Mouse (Mus musculus): ENCODE measurements around the gene Gm21974. TPM values are rescaled to one million over a fixed set of nuclear protein-coding genes. Genes with fewer than 3 reads are reported as not detected.

Gene Gm21974
- polyA plus RNA-seq, 1 experiment from 2014 or later, result not detected

DNA sequence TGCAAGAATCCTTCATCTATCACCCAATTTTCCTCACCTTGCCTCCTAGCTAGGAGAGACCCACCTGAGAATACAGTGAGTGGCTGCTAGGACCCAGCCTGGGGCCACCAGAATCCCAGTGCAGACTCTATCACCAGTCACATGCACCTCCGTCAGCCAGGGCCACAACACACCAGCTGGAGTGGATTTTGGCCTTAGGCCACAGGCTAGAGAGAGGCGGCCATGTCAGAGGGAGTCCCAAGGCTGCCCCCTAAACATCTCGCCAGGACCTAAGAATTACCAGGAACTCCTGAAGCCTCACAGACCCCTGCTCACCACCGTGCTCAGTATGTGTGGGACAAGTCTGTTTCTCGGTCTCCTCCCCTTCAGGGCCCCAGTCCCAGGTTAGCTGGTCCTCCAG is 38.8 kb upstream of the Gm21974 start:
- peaks cover 10% of the 10 kb centered on the region; the same call in 1 of the 2 replicates for H3K4me1 ChIP-seq (ENCODE audit: insufficient read depth, low read depth, low read length)
- no peak overlapping the region for H3K9ac ChIP-seq (replicated peaks; ENCODE audit: low read depth)
- ATAC-seq (no peak), DNase-seq (ENCODE audit: low spot score) (no peak)
- H3K36me3 ChIP-seq (ENCODE audit: insufficient read depth, low read length), result no peaks in the 10 kb centered on the region
- WGBS, result 58% methylated on average over 5 of the region's 5 CpGs
- H3K27ac ChIP-seq (ENCODE audit: low read length), result peak overlapping the region; percentile 95; the same call in 1 of the 2 replicates
- no peaks in the 10 kb centered on the region for H3K27me3 ChIP-seq (replicated peaks; ENCODE audit: insufficient read depth, low read length)
- no peak overlapping the region for H3K4me3 ChIP-seq (ENCODE audit: low read depth, low read length)
- no peak for TF ChIP-seq CTCF (IDR thresholded peaks at IDR 0.05)
- TF ChIP-seq EP300 (IDR thresholded peaks at IDR 0.05), result no peak
- H3K9me3 ChIP-seq (ENCODE audit: low read length), result no peaks in the 10 kb centered on the region
- H3K4me2 ChIP-seq (replicated peaks; ENCODE audit: low read depth, low read length), result no peak overlapping the region

DNA sequence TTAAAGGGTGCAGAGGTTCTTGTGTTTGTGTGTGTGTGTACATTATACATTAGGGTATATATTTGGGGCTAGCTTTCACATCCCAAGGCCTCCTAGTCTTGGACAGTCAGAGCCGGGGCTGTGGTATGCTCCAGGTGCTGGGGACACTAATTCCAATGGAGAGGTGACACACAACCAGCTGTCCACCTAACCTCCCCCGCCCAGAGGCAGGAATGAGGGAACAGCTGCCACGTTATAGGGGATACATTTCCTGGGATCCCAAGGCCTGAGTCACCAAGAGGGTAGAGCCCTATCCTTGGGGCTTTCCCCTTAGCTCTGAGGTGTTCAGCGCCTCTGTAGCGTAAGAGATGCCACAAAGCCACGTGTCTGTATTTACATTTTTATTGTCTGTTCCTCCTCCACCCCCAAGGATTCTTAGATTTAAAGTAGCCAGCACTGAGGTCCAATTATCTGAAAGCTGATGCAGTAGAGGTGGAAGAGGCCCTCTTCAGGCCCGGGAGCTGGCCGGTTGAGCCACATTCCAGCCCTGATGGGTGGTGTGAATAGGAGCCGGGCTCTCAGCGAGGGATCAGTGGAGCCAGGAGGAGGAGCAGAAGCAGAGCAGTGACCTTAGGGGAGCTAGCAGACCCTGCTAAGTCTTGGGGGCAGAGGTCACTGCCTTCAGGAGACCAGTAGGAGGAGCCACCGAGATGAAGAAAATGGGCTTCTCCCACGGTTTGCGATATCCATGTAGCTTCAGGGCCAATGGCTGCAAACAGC is 37.2 kb upstream of the Gm21974 start:
- H3K9ac ChIP-seq (replicated peaks; ENCODE audit: low read depth), result 0 out of 2 replicates have a peak overlapping the region, but pooled peaks have one; percentile 8
- DNase-seq (ENCODE audit: low spot score), result peak; percentile 89
- H3K27me3 ChIP-seq (replicated peaks; ENCODE audit: insufficient read depth, low read length), result no peaks in the 10 kb centered on the region
- 26% methylated on average over 13 of the region's 13 CpGs for WGBS
- ATAC-seq, result peak; percentile 62
- H3K36me3 ChIP-seq (ENCODE audit: insufficient read depth, low read length), result no peaks in the 10 kb centered on the region
- peak; percentile 88 for TF ChIP-seq EP300 (IDR thresholded peaks at IDR 0.05)
- TF ChIP-seq CTCF (IDR thresholded peaks at IDR 0.05), result peak; percentile 27
- H3K4me3 ChIP-seq (ENCODE audit: low read depth, low read length), result no peak overlapping the region
- peak overlapping the region; percentile 95 for H3K27ac ChIP-seq (ENCODE audit: low read length)
- H3K9me3 ChIP-seq (ENCODE audit: low read length), result no peaks in the 10 kb centered on the region
- H3K4me1 ChIP-seq (ENCODE audit: insufficient read depth, low read depth, low read length), result peaks cover 10% of the 10 kb centered on the region; the same call in 1 of the 2 replicates
- H3K4me2 ChIP-seq (replicated peaks; ENCODE audit: low read depth, low read length), result peak overlapping the region; percentile 30

DNA sequence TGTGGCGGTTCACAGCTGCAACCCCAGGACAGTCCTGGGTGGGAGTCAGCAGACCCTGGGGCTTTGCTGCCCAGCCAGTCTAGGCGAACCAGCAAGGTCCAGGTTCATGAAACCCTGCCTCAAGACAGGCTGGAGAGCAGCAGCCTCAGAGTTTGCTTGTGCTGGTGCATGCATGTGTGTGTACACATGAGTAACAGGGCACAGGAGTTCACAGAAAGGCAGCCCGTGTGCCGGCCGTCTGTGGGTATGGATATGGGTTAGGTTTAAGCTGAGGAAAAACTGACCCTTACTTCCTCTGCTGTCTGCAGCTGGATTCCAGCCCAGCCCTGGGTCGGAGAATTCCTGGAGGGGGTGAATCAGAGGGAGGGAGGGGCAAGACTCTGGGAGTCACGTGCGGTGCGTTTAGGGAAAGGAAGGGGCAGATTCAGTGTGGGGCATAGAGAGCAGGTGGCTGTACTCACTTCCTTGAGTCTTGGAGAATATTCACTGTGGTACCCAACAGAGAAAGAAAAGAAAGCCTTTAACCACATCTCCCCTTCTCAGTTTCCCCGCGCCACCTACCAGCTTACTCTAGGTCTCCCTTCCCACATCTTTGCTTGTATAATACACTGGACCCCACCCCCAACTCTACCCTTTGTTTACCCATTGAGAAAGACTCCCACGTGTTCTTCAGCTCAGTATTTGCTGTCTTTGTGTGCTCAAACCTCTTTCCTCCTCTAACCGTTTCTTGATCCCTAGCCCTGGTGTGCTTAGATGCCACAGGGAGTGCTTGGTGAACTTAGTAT is 36.3 kb upstream of the Gm21974 start:
- Histone ChIP-seq H3K9ac (replicated peaks; ENCODE audit: low read depth) (no peak overlapping the region), H3K4me3 (ENCODE audit: low read depth, low read length) (no peak overlapping the region), H3K4me2 (replicated peaks; ENCODE audit: low read depth, low read length) (peak overlapping the region; percentile 30), H3K27me3 (replicated peaks; ENCODE audit: insufficient read depth, low read length) (no peaks in the 10 kb centered on the region), H3K27ac (ENCODE audit: low read length) (peak overlapping the region; percentile 95), H3K36me3 (ENCODE audit: insufficient read depth, low read length) (no peaks in the 10 kb centered on the region), H3K9me3 (ENCODE audit: low read length) (no peaks in the 10 kb centered on the region), H3K4me1 (ENCODE audit: insufficient read depth, low read depth, low read length) (peaks cover 10% of the 10 kb centered on the region; the same call in 1 of the 2 replicates)
- ATAC-seq (peak; percentile 34), DNase-seq (ENCODE audit: low spot score) (peak; percentile 86)
- TF ChIP-seq CTCF (IDR thresholded peaks at IDR 0.05), result no peak
- peak; percentile 59 for TF ChIP-seq EP300 (IDR thresholded peaks at IDR 0.05)
- 18% methylated on average over 13 of the region's 13 CpGs for WGBS

DNA sequence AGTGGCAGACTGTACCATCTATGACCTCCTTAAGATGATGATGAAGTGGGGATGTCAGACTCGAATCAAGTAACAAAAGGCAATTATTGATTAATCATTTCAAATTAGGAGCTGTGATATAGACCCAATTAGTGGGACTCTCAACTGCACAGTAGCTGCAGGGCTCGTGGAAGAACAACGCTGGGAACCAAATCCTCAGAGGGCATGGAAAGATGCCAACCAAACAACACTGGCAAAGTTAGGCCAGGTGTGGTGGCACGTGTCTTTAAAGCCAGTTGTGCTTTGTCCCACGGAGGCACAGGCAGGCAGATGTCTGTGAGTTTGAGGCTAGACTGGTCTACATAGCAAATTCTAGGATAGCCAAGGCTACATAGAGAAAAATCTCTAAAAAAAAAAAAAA is 35.4 kb upstream of the Gm21974 start:
- 60% methylated on average over 5 of the region's 5 CpGs for WGBS
- Histone ChIP-seq H3K9me3 (ENCODE audit: low read length) (no peaks in the 10 kb centered on the region), H3K27me3 (replicated peaks; ENCODE audit: insufficient read depth, low read length) (no peaks in the 10 kb centered on the region), H3K36me3 (ENCODE audit: insufficient read depth, low read length) (no peaks in the 10 kb centered on the region), H3K27ac (ENCODE audit: low read length) (peak overlapping the region; percentile 95), H3K4me3 (ENCODE audit: low read depth, low read length) (no peak overlapping the region), H3K9ac (replicated peaks; ENCODE audit: low read depth) (no peak overlapping the region), H3K4me1 (ENCODE audit: insufficient read depth, low read depth, low read length) (peaks cover 4% of the 10 kb centered on the region; the same call in 1 of the 2 replicates), H3K4me2 (replicated peaks; ENCODE audit: low read depth, low read length) (peak overlapping the region; percentile 39)
- no peak for DNase-seq (ENCODE audit: low spot score)
- ATAC-seq, result no peak
- TF ChIP-seq EP300 (IDR thresholded peaks at IDR 0.05) (no peak), CTCF (IDR thresholded peaks at IDR 0.05) (no peak)

DNA sequence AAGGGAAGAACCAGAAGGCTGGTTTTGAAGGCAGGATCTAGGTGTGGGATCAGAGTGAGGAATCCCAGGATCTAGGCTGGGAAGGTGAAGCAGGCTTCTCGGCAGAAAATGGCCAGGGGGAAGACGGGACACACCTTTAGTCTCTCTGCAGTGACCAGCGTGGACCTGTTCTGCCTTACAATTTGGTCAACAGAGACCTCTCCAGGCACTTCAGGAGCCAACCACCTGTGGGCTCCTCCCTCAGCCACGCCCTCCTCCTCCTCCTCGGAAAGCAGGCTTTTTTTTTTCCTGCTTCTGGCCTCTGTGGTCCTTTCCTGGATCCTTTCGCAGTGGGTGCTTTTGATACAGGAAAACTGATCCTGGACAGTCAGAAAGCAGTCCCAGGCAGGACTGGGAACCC is 34.7 kb upstream of the Gm21974 start, which contains the start of gene Prss8:
Gene Prss8, minus strand, starts transcription at position 182 of the 400 bp plus-strand sequence.
- ATAC-seq (peak; percentile 42), DNase-seq (ENCODE audit: low spot score) (peak; percentile 94)
- 22% methylated on average over 6 of the region's 6 CpGs for WGBS
- Histone ChIP-seq H3K4me1 (ENCODE audit: insufficient read depth, low read depth, low read length) (peaks cover 4% of the 10 kb centered on the region; the same call in 1 of the 2 replicates), H3K4me3 (ENCODE audit: low read depth, low read length) (peak within 1 kb of the TSS; percentile 53), H3K27ac (ENCODE audit: low read length) (peak within 1 kb of the TSS; percentile 95), H3K9me3 (ENCODE audit: low read length) (no peaks in the 10 kb centered on the region), H3K36me3 (ENCODE audit: insufficient read depth, low read length) (0 out of 2 replicates have a peak, but pooled peaks cover under 1% of the 10 kb centered on the region), H3K4me2 (replicated peaks; ENCODE audit: low read depth, low read length) (peak within 1 kb of the TSS; percentile 63), H3K9ac (replicated peaks; ENCODE audit: low read depth) (peak within 1 kb of the TSS; percentile 82), H3K27me3 (replicated peaks; ENCODE audit: insufficient read depth, low read length) (no peaks in the 10 kb centered on the region)
- TF ChIP-seq CTCF (IDR thresholded peaks at IDR 0.05), result no peak
- peak; percentile 45; the same call in 1 of the 2 replicates for TF ChIP-seq EP300 (IDR thresholded peaks at IDR 0.05)

DNA sequence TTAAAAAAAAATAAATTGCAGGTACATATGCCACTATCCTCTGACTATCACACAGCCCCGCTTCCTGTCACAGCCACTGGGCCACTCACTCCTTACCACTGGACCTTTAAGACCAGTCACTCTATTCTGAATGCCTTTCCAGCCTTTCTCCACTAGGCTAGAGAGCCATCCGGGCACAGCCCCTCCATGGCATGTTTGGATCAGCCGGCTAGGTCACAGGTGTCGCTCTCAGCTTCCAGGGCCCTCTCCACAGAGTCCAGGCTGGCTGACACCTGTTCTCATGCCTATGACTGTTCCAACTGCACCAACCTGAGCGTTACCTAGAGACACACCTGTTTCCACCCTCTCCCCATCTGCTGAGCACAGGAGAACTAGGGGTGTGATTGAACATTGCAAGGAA is 33.3 kb upstream of the Gm21974 start:
- TF ChIP-seq EP300 (IDR thresholded peaks at IDR 0.05) (peak; percentile 21; the same call in 1 of the 2 replicates), CTCF (IDR thresholded peaks at IDR 0.05) (peak; percentile 45)
- H3K27ac ChIP-seq (ENCODE audit: low read length), result peak overlapping the region; percentile 95
- H3K36me3 ChIP-seq (ENCODE audit: insufficient read depth, low read length), result 0 out of 2 replicates have a peak, but pooled peaks cover 10% of the 10 kb centered on the region
- ATAC-seq (peak; percentile 23), DNase-seq (ENCODE audit: low spot score) (peak; percentile 74)
- H3K4me2 ChIP-seq (replicated peaks; ENCODE audit: low read depth, low read length), result peak overlapping the region; percentile 63
- no peaks in the 10 kb centered on the region for H3K27me3 ChIP-seq (replicated peaks; ENCODE audit: insufficient read depth, low read length)
- peaks cover 4% of the 10 kb centered on the region; the same call in 1 of the 2 replicates for H3K4me1 ChIP-seq (ENCODE audit: insufficient read depth, low read depth, low read length)
- H3K9me3 ChIP-seq (ENCODE audit: low read length), result no peaks in the 10 kb centered on the region
- peak overlapping the region; percentile 53 for H3K4me3 ChIP-seq (ENCODE audit: low read depth, low read length)
- peak overlapping the region; percentile 82 for H3K9ac ChIP-seq (replicated peaks; ENCODE audit: low read depth)
- WGBS, result 36% methylated on average over 5 of the region's 5 CpGs
